Mouse (Mus musculus) CH12.LX (cell line): ENCODE measurements around the gene Ier2. TPM values are rescaled to one million over a fixed set of nuclear protein-coding genes. Genes with fewer than 3 reads are reported as not detected.

Experiments used
- DNase-seq: peaks from one replicate; pipeline ENCODE4 v3.0.0-alpha.2; 2013; ENCODE audit errors: extremely low read depth
- H3K27ac ChIP-seq: 2 replicates; pipeline ENCODE4 v1.5.1; 2012; ENCODE audit warnings: low read depth, mild to moderate bottlenecking, control low read depth, moderate library complexity; ENCODE audit not compliant: insufficient read depth
- H3K27me3 ChIP-seq: replicated peaks from 2 replicates; pipeline ENCODE3; 2012; ENCODE audit warnings: inconsistent platforms
- H3K36me3 ChIP-seq, 2 experiments: replicated peaks in 1 of 2; 2 replicates each; pipeline versions ENCODE3 to v1.6.1; 2012; ENCODE audit warnings: inconsistent platforms in 1 of 2, low read length in 1 of 2, mild to moderate bottlenecking in 1 of 2, mixed read lengths in 1 of 2, moderate library complexity in 1 of 2; ENCODE audit not compliant: control insufficient read depth in 1 of 2, insufficient read depth in 1 of 2
- H3K4me1 ChIP-seq, 2 experiments: 2 replicates each; pipeline ENCODE4 v1.6.1; 2012; ENCODE audit warnings: inconsistent platforms in 1 of 2, moderate library complexity in 1 of 2; ENCODE audit not compliant: insufficient read depth in 2 of 2, control insufficient read depth in 1 of 2
- H3K4me2 ChIP-seq: 2 replicates; pipeline ENCODE4 v1.6.1; 2012; ENCODE audit warnings: low read depth, mild to moderate bottlenecking, control low read depth; ENCODE audit not compliant: poor library complexity, insufficient read depth, severe bottlenecking
- H3K4me3 ChIP-seq, 3 experiments: fragments of 150-350 bp in 1 of 3; sonication (generic) in 1 of 3; replicated peaks in 1 of 3; 2 replicates each; pipeline versions ENCODE3 to v1.5.1; 2011 to 2012; ENCODE audit warnings: low read depth in 2 of 3, low read length in 2 of 3, mild to moderate bottlenecking in 2 of 3, moderate library complexity in 2 of 3, control low read depth in 1 of 3, improper control_type of control experiment in 1 of 3, inconsistent platforms in 1 of 3, mixed read lengths in 1 of 3; ENCODE audit not compliant: poor library complexity in 1 of 3
- H3K79me2 ChIP-seq: replicated peaks from 2 replicates; pipeline ENCODE4 v1.6.1; 2012; ENCODE audit warnings: mild to moderate bottlenecking, moderate library complexity; ENCODE audit not compliant: control insufficient read depth, poor library complexity, insufficient read depth, severe bottlenecking; ENCODE audit errors: extremely low read depth
- H3K9ac ChIP-seq: 2 replicates; pipeline ENCODE4 v1.6.1; 2012; ENCODE audit warnings: low read depth, mild to moderate bottlenecking, control low read depth, moderate library complexity; ENCODE audit not compliant: insufficient read depth
- H3K9me3 ChIP-seq: replicated peaks from 2 replicates; pipeline ENCODE3; 2012; ENCODE audit warnings: low read length, inconsistent platforms, mixed read lengths
- CHD1 ChIP-seq: IDR thresholded peaks from 2 replicates; pipeline ENCODE4 v1.6.1; 2012; ENCODE audit warnings: low read depth, low read length, improper control_type of control experiment, inconsistent platforms
- CHD2 ChIP-seq: IDR thresholded peaks from 2 replicates; pipeline ENCODE4 v1.6.1; 2011; ENCODE audit warnings: low read length, improper control_type of control experiment
- CTCF ChIP-seq, 2 experiments: IDR thresholded peaks in 1 of 2; conservative IDR thresholded peaks in 1 of 2; 2 replicates each; pipeline ENCODE4 v1.5.1; 2011 to 2012; ENCODE audit warnings: low read depth in 2 of 2, low read length in 2 of 2, improper control_type of control experiment in 1 of 2, inconsistent platforms in 1 of 2, mild to moderate bottlenecking in 1 of 2, moderate library complexity in 1 of 2
- ELF1 ChIP-seq: IDR thresholded peaks from 2 replicates; pipeline ENCODE4 v1.6.1; 2014; ENCODE audit warnings: low read depth, mild to moderate bottlenecking, inconsistent platforms, low read length, improper control_type of control experiment
- EP300 ChIP-seq: IDR thresholded peaks from 2 replicates; pipeline ENCODE4 v1.6.1; 2011; ENCODE audit warnings: low read length, improper control_type of control experiment
- ETS1 ChIP-seq: conservative IDR thresholded peaks from 2 replicates; pipeline ENCODE4 v1.6.1; 2012; ENCODE audit warnings: low read depth, mild to moderate bottlenecking, inconsistent platforms, low read length, improper control_type of control experiment, moderate library complexity
- GABPA ChIP-seq: IDR thresholded peaks from 2 replicates; pipeline ENCODE4 v1.6.1; 2012; ENCODE audit warnings: low read depth, low read length, improper control_type of control experiment, inconsistent platforms; ENCODE audit not compliant: insufficient replicate concordance
- HCFC1 ChIP-seq: IDR thresholded peaks from 2 replicates; pipeline ENCODE4 v1.6.1; 2012; ENCODE audit warnings: low read depth, mild to moderate bottlenecking, inconsistent platforms, low read length, improper control_type of control experiment
- IRF4 ChIP-seq: IDR thresholded peaks from 2 replicates; pipeline ENCODE4 v1.6.1; 2014; ENCODE audit warnings: low read depth, mild to moderate bottlenecking, inconsistent platforms, low read length, improper control_type of control experiment
- JUND ChIP-seq: conservative IDR thresholded peaks from 2 replicates; pipeline ENCODE4 v1.6.1; 2011; ENCODE audit warnings: low read depth, low read length, improper control_type of control experiment
- KAT2A ChIP-seq: IDR thresholded peaks from 2 replicates; pipeline ENCODE4 v1.6.1; 2012; ENCODE audit warnings: low read length, improper control_type of control experiment, inconsistent platforms; ENCODE audit not compliant: insufficient replicate concordance
- MAFK ChIP-seq: IDR thresholded peaks from 2 replicates; pipeline ENCODE4 v1.6.1; 2011; ENCODE audit warnings: low read length, improper control_type of control experiment; ENCODE audit not compliant: insufficient replicate concordance
- MAZ ChIP-seq: IDR thresholded peaks from 2 replicates; pipeline ENCODE4 v1.6.1; 2012; ENCODE audit warnings: low read depth, mild to moderate bottlenecking, inconsistent platforms, low read length, improper control_type of control experiment, moderate library complexity
- MYC ChIP-seq: IDR thresholded peaks from 2 replicates; pipeline ENCODE4 v1.6.1; 2011; ENCODE audit warnings: low read depth, mild to moderate bottlenecking, improper control_type of control experiment, low read length
- NRF1 ChIP-seq: IDR thresholded peaks from 2 replicates; pipeline ENCODE4 v1.6.1; 2014; ENCODE audit warnings: low read depth, mild to moderate bottlenecking, inconsistent platforms, low read length, improper control_type of control experiment, moderate library complexity
- PAX5 ChIP-seq: IDR thresholded peaks from 2 replicates; pipeline ENCODE4 v1.6.1; 2012; ENCODE audit warnings: low read length, inconsistent platforms, mixed read lengths
- POLR2A ChIP-seq: IDR thresholded peaks from 2 replicates; pipeline ENCODE4 v1.6.1; 2011; ENCODE audit warnings: low read depth, mild to moderate bottlenecking, improper control_type of control experiment, low read length
- POLR2AphosphoS2 ChIP-seq: IDR thresholded peaks from 2 replicates; pipeline ENCODE4 v1.6.1; 2011; ENCODE audit warnings: low read depth, low read length, improper control_type of control experiment
- SMC3 ChIP-seq: IDR thresholded peaks from 2 replicates; pipeline ENCODE4 v1.6.1; 2011; ENCODE audit warnings: low read depth, low read length, improper control_type of control experiment
- TBP ChIP-seq: conservative IDR thresholded peaks from 2 replicates; pipeline ENCODE4 v1.6.1; 2011; ENCODE audit warnings: low read depth, low read length, improper control_type of control experiment
- UBTF ChIP-seq: IDR thresholded peaks from 2 replicates; pipeline ENCODE4 v1.6.1; 2012; ENCODE audit warnings: low read depth, mild to moderate bottlenecking, inconsistent platforms, low read length, improper control_type of control experiment, moderate library complexity
- USF1 ChIP-seq: IDR thresholded peaks from 2 replicates; pipeline ENCODE4 v1.6.1; 2014; ENCODE audit warnings: low read depth, mild to moderate bottlenecking, inconsistent platforms, low read length, improper control_type of control experiment
- ZC3H11A ChIP-seq: IDR thresholded peaks from 2 replicates; pipeline ENCODE4 v1.6.1; 2012; ENCODE audit warnings: low read depth, mild to moderate bottlenecking, inconsistent platforms, low read length, improper control_type of control experiment
- ZKSCAN1 ChIP-seq: IDR thresholded peaks from 2 replicates; pipeline ENCODE4 v1.6.1; 2012; ENCODE audit warnings: low read depth, inconsistent platforms, low read length, improper control_type of control experiment, borderline replicate concordance
- ZMIZ1 ChIP-seq: IDR thresholded peaks from 2 replicates; pipeline ENCODE4 v1.6.1; 2012; ENCODE audit warnings: low read depth, mild to moderate bottlenecking, inconsistent platforms, low read length, improper control_type of control experiment
- dilution Hi-C: fragments of 300-500 bp; cut with MboI; formaldehyde crosslinking; loops from 2 replicates; pipeline ENCODE4 v1.14.3; 2020; ENCODE audit warnings: low sequenced_read_pairs; ENCODE audit not compliant: extremely low pct_unique_long_range_greater_than_20kb, extremely low pct_ligation_motif_present
- in situ Hi-C: fragments of 300-500 bp; cut with MboI; formaldehyde crosslinking; loops from 3 replicates; pipeline ENCODE4 v1.14.3; 2019; ENCODE audit warnings: low sequenced_read_pairs, low pct_ligation_motif_present, low pct_unique_long_range_greater_than_20kb, mixed read lengths
- polyA plus RNA-seq: library from polyadenylated mRNA; unstranded; fragments of >175 nt; gene quantifications from 2 replicates; pipeline ENCODE4 v1.2.1, GENCODE M21; 2012; ENCODE audit warnings: low read depth; ENCODE audit not compliant: insufficient read length
- total RNA-seq, 2 experiments: library from RNA; depleted of rRNA; stranded (reverse); fragments of 300-350 nt in 1 of 2; fragments of >200 nt in 1 of 2; gene quantifications; 2 replicates each; pipeline ENCODE4 v1.2.3; 2012 to 2014

Ier2 gene
- total and polyA plus RNA-seq, 3 experiments, result 26.3 to 35.4 (median 30.3) TPM

GRCm38 (mm10) chr8:84708774-84709475 is 46.3 kb upstream of the Ier2 start (continued):
- 0 out of 2 replicates have a peak, but pooled peaks have one; percentile 60 for TF ChIP-seq MAZ
- TF ChIP-seq ZKSCAN1, result no peak
- TF ChIP-seq MYC, result no peak
- 0 out of 2 replicates have a peak, but pooled peaks have one; percentile 45 for TF ChIP-seq NRF1
- TF ChIP-seq USF1, result no peak
- TF ChIP-seq JUND, result no peak
- no peak for TF ChIP-seq CHD2
- peak; percentile 24; the same call in 1 of the 2 replicates for TF ChIP-seq IRF4
- TF ChIP-seq HCFC1, result no peak
- TF ChIP-seq TBP, result no peak
- no peak for TF ChIP-seq CHD1
- TF ChIP-seq UBTF, result no peak
- TF ChIP-seq POLR2AphosphoS2, result no peak

- no peak for DNase-seq
Observed at GRCm38 (mm10) chr8:84708071-84708541, 45.5 kb upstream of the Ier2 start.

GRCm38 (mm10) chr8:84707267-84707883 is 44.7 kb upstream of the Ier2 start:
- Histone ChIP-seq H3K9me3 (peaks cover 2% of the 10 kb centered on the region), H3K79me2 (peaks cover 15% of the 10 kb centered on the region), H3K27ac (peak overlapping the region; percentile 27), H3K4me3 (peak overlapping the region; percentile 52 to 68 (median 62)), H3K36me3 (peaks cover 9 to 31% of the 10 kb centered on the region in 2 experiments), H3K9ac (peak overlapping the region; percentile 63), H3K27me3 (peaks cover 12% of the 10 kb centered on the region), H3K4me1 (peaks cover 14 to 60% of the 10 kb centered on the region in 2 experiments), H3K4me2 (peak overlapping the region; percentile 71)
- dilution Hi-C loops (no loop called here), in situ Hi-C loops (no loop called here)
- peak; percentile 75 for DNase-seq
- TF ChIP-seq UBTF (no peak; the same call in 1 of the 2 replicates), ETS1 (no peak), JUND (no peak), SMC3 (peak; percentile 4; the same call in 1 of the 2 replicates), NRF1 (no peak), POLR2AphosphoS2 (no peak), EP300 (no peak), PAX5 (no peak), CTCF (conservative IDR thresholded peaks at IDR 0.05 in 1 of 2, IDR thresholded peaks at IDR 0.05 in 1 of 2; ENCODE audit: low read depth in 2 of 2, low read length in 2 of 2) (no peak), MAFK (no peak), TBP (no peak), KAT2A (no peak), GABPA (no peak), MYC (no peak), POLR2A (peak; percentile 53; the same call in 1 of the 2 replicates), ZC3H11A (no peak), ELF1 (0 out of 2 replicates have a peak, but pooled peaks have one; percentile 8), ZMIZ1 (peak; percentile 41), USF1 (no peak), HCFC1 (no peak)

More at GRCm38 (mm10) chr8:84708071-84708541, 45.5 kb upstream of the Ier2 start:
- Histone ChIP-seq H3K79me2 (peaks cover 8% of the 10 kb centered on the region), H3K9me3 (peaks cover 2% of the 10 kb centered on the region), H3K4me3 (peak overlapping the region; percentile 52 to 68 (median 62)), H3K27ac (no peak overlapping the region), H3K4me2 (peak overlapping the region; percentile 71), H3K36me3 (peaks cover 4 to 25% of the 10 kb centered on the region in 2 experiments), H3K4me1 (peaks cover 11 to 65% of the 10 kb centered on the region in 2 experiments), H3K9ac (peak overlapping the region; percentile 22; the same call in 1 of the 2 replicates), H3K27me3 (peaks cover 14% of the 10 kb centered on the region)
- no peak for TF ChIP-seq CTCF (conservative IDR thresholded peaks at IDR 0.05 in 1 of 2, IDR thresholded peaks at IDR 0.05 in 1 of 2; ENCODE audit: low read depth in 2 of 2, low read length in 2 of 2)
- no peak for TF ChIP-seq ZMIZ1
- TF ChIP-seq MAZ, result no peak
- no peak for TF ChIP-seq MAFK
- TF ChIP-seq JUND, result no peak
- dilution Hi-C loops (no loop called here), in situ Hi-C loops (no loop called here)
